Mouse (Mus musculus): ENCODE results near the gene I830077J02Rik. TPM values are rescaled to one million over a fixed set of nuclear protein-coding genes. Genes with fewer than 3 reads are reported as not detected.
"Not testable (repeated sequence)": the region's sequence is repeated elsewhere in the genome, so short reads cannot be mapped to it uniquely, and the experiment has no call there.

I830077J02Rik gene
- under 1 TPM; 0.07 to 0.34 TPM for total RNA-seq (2021)
- long read RNA-seq, experiment 1 = 0 reads
- long read RNA-seq, experiment 2 = 0 reads

DNA sequence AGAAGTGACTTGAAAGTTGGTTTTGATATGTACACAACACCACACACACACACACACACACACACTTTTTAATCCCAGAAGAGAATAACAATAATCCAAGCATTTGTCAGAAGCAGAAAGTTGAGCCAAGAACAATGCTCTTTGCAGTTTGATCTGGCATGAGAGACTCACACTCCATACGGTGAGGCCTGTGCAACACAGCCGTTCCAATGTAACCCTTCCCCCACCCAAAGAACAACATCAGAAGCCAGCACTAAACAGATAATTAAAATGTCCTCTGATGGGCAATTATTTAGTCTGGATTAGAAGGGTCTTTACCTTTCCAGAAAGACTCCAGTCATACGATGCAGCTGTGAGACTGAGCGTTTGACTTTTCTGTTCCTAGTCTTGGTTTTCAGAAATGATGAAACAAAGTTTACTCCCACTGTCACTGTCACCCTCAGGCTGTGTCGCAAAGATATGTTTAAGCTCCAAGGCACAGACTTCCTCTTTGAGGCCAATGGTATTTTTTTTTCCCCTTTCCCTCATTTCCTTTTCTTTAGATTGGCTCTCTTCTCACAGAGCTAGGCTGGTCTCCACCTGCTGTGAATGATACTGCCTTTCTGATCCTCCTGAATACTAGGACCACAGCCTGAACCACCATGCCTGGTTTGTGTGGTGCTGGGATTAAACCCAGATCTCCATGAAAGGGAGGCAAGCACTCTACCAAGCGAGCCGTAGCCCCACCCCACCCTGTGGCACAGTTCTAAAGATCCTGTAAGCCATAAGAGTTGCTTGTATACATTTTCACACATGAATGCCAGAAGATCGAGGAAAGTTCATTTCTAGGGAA, at the start of gene I830077J02Rik:
I830077J02Rik (minus strand) TSS at position 425 of the 832 bp plus-strand sequence.
- no peak for DNase-seq (ENCODE audit: low spot score)

DNA sequence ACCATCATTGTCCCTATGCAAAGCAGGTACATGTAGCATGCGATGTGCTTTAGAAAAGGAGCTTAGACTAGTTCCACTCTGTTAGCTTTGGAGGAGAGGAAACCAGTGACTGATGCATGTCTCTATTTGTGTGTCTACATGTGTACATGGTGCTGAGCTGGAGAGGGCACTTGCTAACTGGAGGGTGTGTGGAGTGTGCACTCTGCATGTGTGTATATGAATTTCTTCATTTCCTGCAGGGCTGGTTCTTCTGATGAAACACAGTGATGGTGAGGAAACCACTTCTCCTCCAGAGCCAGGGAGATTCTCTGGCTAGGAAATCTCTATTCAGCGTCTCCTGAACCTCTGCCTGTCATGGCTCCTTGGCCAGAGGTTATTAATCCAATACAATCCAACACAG, 41.7 kb upstream of the I830077J02Rik start:
- no peak for DNase-seq (ENCODE audit: low spot score)

DNA sequence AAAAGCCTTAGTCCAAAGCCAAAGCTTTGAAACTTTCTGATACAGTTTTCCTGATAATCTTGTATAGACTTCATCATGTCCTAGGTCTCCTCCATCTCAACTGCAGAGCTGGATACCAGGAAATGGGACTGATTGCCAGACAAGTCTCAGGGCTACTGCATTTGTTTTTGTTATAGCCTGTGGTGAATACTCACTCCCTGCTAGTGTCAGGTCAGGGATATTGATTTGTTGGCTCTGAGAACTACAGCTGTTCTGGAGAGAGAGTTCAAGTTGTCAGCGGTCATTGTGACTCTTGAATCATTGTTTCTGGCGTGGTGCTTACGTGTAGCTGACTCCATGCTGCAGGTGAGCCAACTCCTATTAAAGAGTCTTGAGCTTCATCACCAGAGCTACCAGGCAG, 40.9 kb upstream of the I830077J02Rik start, which contains the start of gene Ovgp1:
Ovgp1 (plus strand) TSS at position 301 of the 400 bp plus-strand sequence.
- DNase-seq (ENCODE audit: low spot score) = no peak

DNA sequence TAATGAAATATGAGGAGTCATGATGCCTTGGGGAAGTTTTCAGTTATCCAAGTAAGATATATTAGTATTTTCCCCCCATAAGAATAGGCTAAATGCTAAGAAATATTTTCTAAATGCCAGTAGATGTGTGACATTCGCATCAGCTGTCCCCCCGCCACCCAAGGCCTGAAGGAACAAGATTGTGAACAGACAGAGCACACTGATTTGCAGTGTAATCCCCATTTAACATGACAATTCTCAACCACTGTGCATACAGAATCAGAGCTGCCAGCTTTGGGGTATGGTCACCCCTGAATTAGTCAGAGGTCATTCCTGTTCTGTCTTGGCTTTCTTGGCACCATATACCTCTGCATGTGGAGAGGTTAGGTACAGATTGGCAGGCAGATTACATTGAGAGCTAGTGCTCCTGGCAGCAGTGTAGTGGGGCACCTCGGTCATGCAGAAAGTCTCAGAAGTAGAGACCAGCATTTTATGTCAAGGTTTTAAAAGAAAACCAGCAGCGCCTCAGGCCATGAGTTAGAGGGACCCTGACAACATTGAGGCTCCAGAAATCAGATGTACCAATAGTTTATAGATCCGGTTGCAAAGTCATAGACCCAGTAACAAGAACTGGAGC, 39.5 kb upstream of the I830077J02Rik start:
- DNase-seq (ENCODE audit: low spot score) = no peak

DNA sequence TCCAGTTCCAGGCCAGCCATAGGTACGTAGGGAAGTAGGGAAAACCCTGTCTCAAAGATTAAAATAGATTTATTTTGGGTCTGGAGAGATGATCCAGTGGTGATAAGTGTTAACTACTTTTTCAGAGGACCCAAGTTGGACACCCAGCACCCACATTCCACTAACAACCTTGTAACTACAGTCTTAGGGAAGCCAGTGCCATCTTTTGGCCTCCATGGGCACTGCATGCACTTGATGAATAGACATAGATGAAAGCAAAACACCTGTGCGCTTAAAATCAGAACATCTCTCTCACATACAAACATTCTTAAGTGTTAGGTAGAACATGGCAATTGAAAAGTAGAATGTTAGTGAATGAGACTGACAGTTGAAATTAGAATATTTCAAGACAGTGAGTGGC, 28.2 kb upstream of the I830077J02Rik start:
- DNase-seq (ENCODE audit: low spot score) = no peak

DNA sequence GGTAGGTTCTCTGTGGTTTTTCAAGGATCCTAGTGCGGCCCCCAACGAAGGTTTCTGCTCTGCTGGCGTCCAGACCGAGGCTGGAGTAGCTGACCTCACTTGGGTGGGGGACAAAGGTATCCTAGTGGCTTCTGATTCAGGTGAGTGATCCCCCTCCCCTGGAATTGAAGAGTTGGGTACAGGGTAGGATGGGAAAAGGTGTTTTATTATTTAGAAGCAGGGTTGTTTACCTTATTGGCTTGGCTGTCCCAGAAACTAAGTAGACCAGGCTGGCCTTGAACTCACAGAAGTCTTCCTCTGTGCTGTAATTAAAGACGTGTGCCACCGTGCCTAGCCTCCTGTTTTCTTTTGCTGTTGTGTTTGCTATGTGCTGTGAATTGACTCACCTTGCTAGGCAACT, 27.5 kb upstream of the I830077J02Rik start, which contains the start of gene Atp5f1:
Atp5f1 (minus strand) TSS at position 101 of the 400 bp plus-strand sequence.
- no peak for DNase-seq (ENCODE audit: low spot score)

DNA sequence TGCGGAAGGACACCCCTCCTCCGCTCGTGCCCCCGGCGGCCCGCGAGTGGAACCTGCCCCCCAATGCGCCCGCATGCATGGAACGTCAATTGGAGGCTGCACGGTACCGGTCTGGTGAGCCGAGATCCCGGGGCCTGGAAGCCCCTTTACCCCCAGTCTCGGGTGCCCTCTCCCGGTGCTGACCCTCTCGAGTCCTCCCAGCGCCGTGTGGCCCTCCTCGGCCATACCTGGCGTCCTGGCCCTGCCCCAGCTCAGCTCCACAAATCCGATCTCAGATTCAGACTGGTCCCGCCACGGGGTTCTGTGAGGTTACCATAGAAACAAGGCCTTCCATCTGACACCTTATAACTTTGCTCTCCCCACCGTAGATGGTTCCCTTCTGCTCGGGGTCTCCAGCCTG, 27.1 kb upstream of the I830077J02Rik start:
- DNase-seq (ENCODE audit: low spot score) = no peak

DNA sequence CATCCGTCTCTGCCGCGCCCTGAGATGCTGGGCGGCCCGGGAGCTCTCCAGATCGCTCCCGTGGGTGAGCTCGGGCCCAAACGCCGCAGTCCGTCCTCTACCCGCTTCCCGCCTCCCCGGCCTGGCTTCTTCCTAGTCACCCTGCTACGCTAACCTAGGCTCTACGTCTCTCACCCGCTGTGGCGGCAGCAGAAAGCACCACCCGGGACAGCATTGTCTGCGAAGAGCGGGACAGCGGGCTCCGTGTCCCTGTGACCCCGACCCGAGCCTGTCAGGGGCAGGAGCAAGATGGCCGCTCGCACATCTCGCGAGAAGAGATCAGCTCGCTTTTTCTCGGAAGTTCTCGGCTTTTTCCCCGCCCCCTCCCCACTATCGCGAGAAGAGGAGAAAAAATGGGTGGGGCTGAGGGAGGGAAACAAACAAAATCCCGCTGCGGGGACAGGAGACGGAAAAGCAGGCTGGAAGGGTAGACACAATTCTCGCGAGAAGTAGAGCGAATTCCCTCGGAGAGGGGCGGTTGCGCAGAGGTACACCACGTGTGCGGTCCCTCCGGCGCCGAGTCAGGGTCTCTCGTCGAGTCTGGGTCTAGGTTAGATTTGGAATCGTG, 26.6 kb upstream of the I830077J02Rik start, which contains the start of gene Wdr77:
Wdr77 (plus strand) TSS at position 396 of the 607 bp plus-strand sequence.
- peak; percentile 97 for DNase-seq (ENCODE audit: low spot score)

DNA sequence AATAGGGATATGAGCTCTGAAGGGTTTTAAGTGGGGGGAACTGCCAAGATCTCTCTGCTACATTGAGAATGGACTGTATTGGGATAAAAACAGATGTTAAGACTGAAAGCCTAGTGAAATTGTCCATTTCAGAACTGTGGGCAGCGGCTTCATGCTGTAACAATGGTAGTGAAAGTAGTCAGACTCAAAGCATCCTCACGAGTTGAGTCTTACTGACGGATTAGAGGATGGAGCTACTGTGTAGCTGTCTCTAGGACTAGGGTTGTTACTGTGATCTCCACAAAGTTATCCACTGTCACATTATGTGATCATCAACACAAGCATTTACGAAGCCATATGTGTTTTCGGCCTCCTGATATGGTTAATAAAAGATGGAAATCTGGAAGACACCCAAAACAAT, 25.7 kb upstream of the I830077J02Rik start:
- DNase-seq (ENCODE audit: low spot score) = no peak

DNA sequence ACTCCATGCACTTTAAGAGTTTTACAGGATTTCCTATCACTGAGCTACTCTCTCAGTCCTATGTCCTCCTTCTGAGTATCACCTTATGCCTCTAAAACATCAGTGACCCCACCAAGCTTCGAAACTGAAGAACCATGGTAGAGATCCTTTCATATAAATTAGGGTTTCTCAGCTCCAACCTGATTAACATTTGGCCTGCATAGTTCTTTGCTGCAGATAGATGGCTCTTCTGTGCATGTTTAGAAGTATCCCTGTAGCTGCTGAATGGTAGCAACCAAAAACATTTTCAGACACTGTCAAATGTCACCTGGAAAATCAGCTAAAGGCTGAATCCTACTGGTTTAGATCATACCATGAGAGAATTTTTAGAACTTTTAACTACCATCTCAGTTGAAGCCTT, 24.8 kb upstream of the I830077J02Rik start:
- no peak for DNase-seq (ENCODE audit: low spot score)

DNA sequence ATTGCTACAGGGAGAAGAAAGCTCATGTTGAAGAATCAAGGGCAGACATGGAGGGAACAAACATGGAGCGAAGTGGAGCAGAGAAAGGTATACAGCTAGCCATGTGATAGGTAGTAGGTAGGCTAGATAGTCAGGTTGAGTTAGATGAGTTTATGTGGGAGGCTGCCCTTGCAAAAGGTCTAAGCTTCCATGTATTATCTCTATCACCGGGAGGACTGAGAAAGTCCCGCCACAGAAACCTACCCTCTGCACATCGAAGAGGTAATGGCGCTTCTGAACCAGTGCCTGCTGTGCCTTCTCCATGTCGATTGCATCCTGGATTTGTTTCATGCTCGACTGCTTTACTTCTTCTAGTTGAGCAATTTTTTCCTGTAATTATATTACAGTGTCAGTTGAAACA, 18.9 kb upstream of the I830077J02Rik start:
- DNase-seq (ENCODE audit: low spot score) = no peak

DNA sequence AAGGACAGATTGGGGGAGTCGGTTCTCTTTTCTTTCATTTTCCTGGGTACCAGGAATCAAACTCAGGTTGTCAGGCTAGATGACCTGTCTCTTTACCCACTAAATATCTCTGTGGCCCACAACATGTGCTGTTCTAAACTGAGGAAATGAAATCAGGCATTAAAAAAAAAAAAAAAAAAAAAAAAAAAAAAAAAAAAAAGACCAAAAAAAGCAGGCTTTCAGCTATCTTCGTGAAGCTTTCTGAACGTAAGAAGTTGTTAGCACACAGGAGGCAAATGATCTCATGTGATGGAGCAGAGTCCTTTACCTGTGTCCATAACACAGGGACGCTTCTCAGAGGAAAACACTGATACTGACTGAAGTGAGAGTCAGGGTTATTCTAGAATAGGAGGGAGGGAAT, 3.6 kb upstream of the I830077J02Rik start:
- no peak for DNase-seq (ENCODE audit: low spot score)

DNA sequence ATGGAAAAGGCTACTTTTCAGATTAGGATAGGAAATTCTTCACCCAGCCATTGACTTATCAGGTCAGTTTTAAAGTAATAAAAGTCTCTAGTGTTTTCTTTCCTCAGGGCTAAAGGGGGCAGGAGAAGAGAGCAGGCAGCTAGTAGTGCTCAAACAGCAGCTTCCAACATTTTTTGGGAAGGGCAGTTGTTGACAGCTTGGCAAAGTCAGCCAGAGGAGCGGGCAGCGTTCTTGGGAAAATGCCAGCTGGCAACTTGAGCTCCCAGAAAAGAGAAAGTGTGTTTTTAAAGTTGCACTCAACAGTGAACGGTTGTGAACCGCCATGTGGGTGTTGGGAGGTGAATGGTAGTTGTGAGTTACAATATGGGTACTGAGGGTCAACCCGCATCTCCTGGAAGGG, 2.6 kb upstream of the I830077J02Rik start:
- DNase-seq (ENCODE audit: low spot score) = peak; percentile 43

DNA sequence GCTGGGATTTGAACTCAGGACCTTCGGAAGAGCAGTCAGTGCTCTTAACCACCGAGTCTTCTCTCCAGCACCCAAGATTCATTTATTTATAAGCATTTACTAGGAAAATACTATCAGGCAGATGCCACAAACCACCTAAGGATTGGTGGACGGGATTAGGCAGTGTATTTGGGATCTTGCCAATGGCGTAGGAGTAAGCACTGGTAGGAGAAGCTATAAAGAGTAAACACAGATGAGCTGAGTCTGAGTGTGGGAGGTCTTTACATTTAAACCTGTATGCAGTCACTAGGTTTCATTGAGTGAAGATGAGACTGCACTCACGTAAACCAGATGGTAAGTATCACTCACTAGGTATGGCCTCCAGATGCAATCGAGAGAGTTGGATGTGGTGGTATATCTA, 1.5 kb upstream of the I830077J02Rik start:
- no peak for DNase-seq (ENCODE audit: low spot score)

DNA sequence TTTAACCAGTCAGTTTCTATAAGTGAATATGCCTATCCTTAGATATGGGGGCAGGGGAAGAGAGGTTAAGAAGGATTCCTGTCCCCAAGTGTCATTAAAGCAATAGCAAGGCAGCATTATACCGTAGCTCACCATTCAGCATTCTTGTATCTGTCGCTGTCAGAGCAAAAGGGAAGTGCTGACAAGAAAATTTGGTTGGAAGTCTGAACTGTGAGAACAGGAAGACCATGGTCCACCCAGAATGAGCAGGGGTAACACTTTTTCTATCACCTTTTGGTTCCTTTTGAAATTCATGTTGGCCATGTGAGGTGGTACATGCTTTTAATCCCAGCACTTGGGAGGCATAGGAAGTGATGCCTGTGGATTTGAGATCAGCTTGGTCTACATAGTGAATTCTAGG, 1.4 kb downstream of the I830077J02Rik start:
- no peak for DNase-seq (ENCODE audit: low spot score)

DNA sequence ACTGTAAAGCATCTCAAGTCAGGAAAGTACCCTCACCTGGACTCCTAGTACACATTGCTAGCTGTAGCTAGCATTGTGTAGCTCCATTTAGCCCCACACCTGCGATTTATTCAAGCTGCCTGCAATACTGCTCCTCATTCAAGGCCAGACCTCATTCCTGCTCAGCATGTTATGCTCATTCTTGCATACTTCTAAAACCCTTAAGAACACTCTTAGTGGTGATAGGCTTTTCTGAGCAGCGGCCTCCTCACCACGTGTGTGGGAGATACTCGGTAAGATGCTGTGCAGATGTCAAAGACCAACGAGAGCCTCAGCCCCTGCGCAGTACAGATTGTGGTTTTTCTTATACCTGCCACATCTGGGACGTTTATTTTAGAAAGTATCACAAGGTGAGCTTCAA, 2.6 kb downstream of the I830077J02Rik start:
- no peak for DNase-seq (ENCODE audit: low spot score)

DNA sequence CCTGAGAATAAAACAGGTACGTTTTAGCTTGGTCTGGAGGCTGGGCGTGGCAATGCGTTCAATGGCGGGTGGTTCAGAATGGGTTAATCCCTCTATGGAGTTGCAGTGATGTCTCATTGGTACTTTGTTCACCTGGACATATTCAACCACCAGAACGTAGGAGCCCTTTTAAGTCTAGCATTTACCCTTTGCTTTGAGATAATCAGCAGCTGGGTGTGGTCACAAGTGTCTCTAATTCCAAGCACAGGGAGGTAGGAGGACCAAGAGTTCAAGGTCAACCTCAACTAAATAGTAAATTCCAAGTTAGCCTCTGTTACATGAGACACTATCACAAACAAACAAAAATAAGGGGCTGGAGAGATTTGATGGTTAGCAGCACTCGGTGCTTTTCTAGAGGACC, 3.7 kb downstream of the I830077J02Rik start:
- DNase-seq (ENCODE audit: low spot score) = no peak

DNA sequence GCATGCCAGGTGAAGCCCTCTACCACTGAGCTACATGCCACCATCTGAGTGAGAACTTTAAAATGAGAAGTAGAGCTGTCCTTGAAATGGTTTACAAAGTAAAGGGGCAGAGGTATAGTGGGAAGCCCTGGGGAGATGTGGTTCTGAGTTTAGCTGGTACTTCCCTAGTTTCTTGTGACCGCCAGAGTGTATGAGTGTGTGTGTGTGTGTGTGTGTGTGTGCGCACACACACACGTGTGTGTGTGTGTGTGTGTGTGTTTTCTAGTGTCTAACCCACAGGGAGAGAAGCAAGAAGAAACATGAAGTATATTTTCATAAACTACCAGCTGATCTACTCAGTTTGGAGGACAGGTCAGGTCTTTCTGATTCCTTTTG, 4.3 kb downstream of the I830077J02Rik start:
- DNase-seq (ENCODE audit: low spot score) = no peak

DNA sequence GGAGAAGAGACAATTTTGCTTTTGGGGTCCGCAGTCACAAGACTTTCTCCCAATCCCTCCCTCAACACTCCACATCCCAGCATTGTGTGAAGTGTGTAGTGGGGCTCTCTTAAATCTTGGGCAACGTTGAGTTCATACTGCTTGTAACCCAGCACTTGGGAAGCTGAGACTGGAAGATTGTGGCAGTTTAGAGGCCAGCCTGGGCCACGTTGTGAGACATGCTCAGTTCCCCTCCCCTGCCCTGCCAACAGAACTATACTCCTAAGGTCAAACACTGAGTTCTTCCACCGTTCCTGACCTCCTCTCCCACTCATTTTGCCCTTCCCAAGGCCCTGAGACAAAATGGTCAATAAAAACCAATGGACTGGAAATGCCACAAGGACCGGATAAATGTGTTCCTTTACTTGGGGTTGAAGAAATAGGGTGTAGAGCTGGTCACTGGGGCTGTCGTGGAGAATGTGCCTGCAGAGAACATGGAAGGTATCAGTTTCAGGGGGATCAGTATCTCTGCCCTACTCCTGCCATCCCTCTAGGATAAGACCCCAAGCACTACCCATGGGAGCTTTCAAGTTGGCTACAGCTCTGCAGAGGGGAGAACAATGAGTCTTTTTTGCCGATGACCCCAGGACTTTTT, 4.8 kb downstream of the I830077J02Rik start:
- DNase-seq (ENCODE audit: low spot score) = no peak

DNA sequence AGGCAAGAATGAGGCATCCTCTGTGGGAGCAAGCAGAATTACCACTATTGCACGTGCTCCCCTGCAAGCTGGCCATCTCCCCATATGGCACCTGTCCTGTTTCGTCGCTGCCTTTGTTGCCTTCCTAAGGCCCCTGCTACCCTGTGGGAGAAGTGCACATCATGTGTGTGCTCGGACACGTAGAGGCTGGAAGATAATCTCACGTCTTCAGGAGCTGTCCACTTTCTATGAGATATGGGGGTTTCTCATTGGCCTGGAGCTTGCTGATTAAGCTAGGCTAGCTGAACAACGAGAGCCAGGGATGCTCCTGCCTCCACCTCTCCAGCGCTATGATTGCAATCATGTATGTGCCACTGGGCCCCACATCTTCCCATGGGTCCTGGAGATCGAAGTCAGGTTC, 7.8 kb downstream of the I830077J02Rik start:
- no peak for DNase-seq (ENCODE audit: low spot score)

DNA sequence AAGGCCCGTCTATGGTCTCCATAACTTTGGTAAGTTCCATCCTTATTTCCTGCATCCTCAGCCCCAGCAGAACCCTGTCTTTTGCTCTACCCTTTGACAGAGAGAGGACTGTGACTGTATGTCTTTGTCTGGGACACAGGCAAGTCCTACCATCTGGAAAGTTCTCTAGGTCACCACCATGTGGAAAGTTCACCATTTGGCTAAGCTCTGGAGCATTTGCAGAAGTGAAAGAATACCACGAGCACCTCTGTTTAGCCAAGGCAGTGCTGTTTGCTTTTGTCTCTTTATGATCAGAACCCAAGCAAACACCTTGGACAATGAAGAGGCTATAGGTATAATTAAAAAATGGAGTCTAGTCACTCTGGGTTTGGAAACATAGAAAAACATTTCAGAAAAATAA, 10.5 kb downstream of the I830077J02Rik start:
- DNase-seq (ENCODE audit: low spot score) = no peak

DNA sequence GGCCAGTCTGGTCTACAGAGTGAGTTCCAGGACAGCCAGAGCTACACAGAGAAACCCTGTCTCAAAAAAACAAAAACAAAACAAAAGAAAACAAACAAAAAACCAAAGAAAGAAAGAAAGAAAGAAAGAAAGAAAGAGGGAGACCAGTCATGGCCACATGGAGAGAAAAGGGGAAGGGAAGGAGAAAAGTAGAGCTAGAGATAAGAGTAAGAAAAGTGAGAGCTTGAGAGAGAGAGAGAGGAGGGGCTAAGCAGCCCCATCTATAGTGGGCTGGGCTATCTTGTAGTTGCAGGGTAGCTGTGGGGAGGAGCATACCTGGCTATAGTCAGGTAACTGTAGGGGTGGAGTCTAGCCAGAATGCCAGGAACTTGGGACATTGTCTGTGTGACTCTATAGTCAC, 11.7 kb downstream of the I830077J02Rik start:
- not testable (repeated sequence) for DNase-seq (ENCODE audit: low spot score)
